Mouse (Mus musculus) E14TG2a.4 (cell line): ENCODE results near the gene Lrrc7.

Experiments used
- CTCF ChIP-seq: conservative IDR thresholded peaks from 2 replicates; pipeline ENCODE4 v1.5.1; 2014; ENCODE audit warnings: low read length
- POU5F1 ChIP-seq: IDR thresholded peaks from 2 replicates; pipeline ENCODE4 v1.6.1; 2014; ENCODE audit warnings: low read length, borderline replicate concordance

GRCm38 (mm10) chr3:158049508-158049907, 512.5 kb downstream of the Lrrc7 start:
- TF ChIP-seq CTCF (no peak), POU5F1 (no peak)
